In the genomic region with DNA sequence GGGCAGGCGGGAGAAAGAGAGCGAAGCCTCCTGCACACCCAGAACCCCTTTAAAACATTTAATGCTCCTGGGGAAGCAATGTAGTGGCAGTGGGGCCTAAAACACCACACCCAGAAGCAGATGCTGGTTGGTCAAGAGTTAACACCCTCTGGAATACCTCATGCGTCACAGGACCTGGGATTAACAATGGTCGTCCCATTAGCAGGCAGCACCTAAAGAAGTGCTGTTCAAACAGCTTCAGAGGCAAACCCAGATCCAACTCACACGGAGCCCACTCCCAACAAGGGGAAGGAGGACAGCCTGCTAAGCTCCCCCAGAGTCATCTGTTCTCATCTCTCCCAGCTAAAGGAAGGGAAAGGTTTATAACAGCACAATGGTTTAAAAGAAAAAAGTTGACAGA, we compare ENCODE assay signal across 23 mouse cellular contexts. TPM values are rescaled to one million over a fixed set of nuclear protein-coding genes. Genes with fewer than 3 reads are reported as not detected.
DNase-seq lines count a peak whose midpoint lies in the region; ATAC-seq and TF ChIP-seq lines count a peak whose summit lies in the region.
"Had no signal": no experiment of that assay in that cellular context is flagged by ENCODE, and none has a peak within 500 bp of the region (broad histone marks: within the 10 kb centered on the region; RNA-seq: fewer than 3 reads in every experiment).

No protein-coding gene starts in this region.

- peak; percentile 58 for DNase-seq in heart, adult 11 months
- no peak for DNase-seq in heart, postnatal 4 days
- no peak for DNase-seq in hindbrain, embryonic 10.5 days (ENCODE audit: low spot score)
- DNase-seq in midbrain, embryonic 10.5 days (ENCODE audit: low spot score): no peak
- DNase-seq in midbrain, postnatal 0 days (ENCODE audit: low spot score): no peak
- DNase-seq in stomach, postnatal 0 days (ENCODE audit: low spot score): peak; percentile 9
- no peak for DNase-seq in retina, embryonic 14.5 days (ENCODE audit: low spot score)
- DNase-seq: adrenal gland, adult 8-10 months; adrenal gland, postnatal 14 days; adrenal gland, postnatal 36 days; cerebellum, adult 11-12 months; cerebellum, adult 2 months; cerebellum, adult 9-10 months; cerebellum, postnatal 10 days; cerebellum, postnatal 25 days; forebrain, postnatal 0 days had no signal

- no peaks in the 10 kb centered on the region for H3K9me3 ChIP-seq in hindbrain, embryonic 10.5 days
- H3K9me3 ChIP-seq in hindbrain, embryonic 16.5 days (ENCODE audit: control insufficient read depth, low read length): no peaks in the 10 kb centered on the region
- no peaks in the 10 kb centered on the region for H3K9me3 ChIP-seq in midbrain, embryonic 10.5 days (replicated peaks)
- H3K9me3 ChIP-seq in midbrain, postnatal 0 days (ENCODE audit: low read length): no peaks in the 10 kb centered on the region
- no peaks in the 10 kb centered on the region for H3K9me3 ChIP-seq in stomach, postnatal 0 days (ENCODE audit: control insufficient read depth, low read length)
- H3K9me3 ChIP-seq: embryonic facial prominence, embryonic 10.5 days; embryonic facial prominence, embryonic 12.5 days; forebrain, embryonic 12.5 days; forebrain, embryonic 15.5 days had no signal

- 49% methylated on average over 5 of the region's 5 CpGs for WGBS in hindbrain, embryonic 10.5 days
- WGBS in hindbrain, embryonic 16.5 days: 49% methylated on average over 5 of the region's 5 CpGs
- WGBS in midbrain, embryonic 10.5 days: 31% methylated on average over 5 of the region's 5 CpGs
- 37% methylated on average over 5 of the region's 5 CpGs for WGBS in midbrain, postnatal 0 days
- WGBS in stomach, postnatal 0 days: 45% methylated on average over 5 of the region's 5 CpGs

- no peak overlapping the region for H3K9ac ChIP-seq in hindbrain, embryonic 16.5 days (ENCODE audit: low read depth, low read length)
- H3K9ac ChIP-seq in midbrain, postnatal 0 days (replicated peaks; ENCODE audit: low read length, poor library complexity, severe bottlenecking): no peak overlapping the region
- no peak overlapping the region for H3K9ac ChIP-seq in stomach, postnatal 0 days (ENCODE audit: low read length)
- H3K9ac ChIP-seq: embryonic facial prominence, embryonic 12.5 days; forebrain, embryonic 12.5 days; forebrain, embryonic 15.5 days; forebrain, postnatal 0 days had no signal

- H3K36me3 ChIP-seq in hindbrain, embryonic 10.5 days: no peaks in the 10 kb centered on the region
- H3K36me3 ChIP-seq in hindbrain, embryonic 16.5 days (ENCODE audit: control insufficient read depth, insufficient read depth, low read length): no peaks in the 10 kb centered on the region
- no peaks in the 10 kb centered on the region for H3K36me3 ChIP-seq in midbrain, embryonic 10.5 days
- no peaks in the 10 kb centered on the region for H3K36me3 ChIP-seq in midbrain, postnatal 0 days (ENCODE audit: insufficient read depth, low read length)
- H3K36me3 ChIP-seq in stomach, postnatal 0 days (ENCODE audit: control insufficient read depth, insufficient read depth, low read length): no peaks in the 10 kb centered on the region
- H3K36me3 ChIP-seq: embryonic facial prominence, embryonic 10.5 days; embryonic facial prominence, embryonic 12.5 days; forebrain, embryonic 12.5 days; forebrain, embryonic 15.5 days had no signal

- ATAC-seq in hindbrain, embryonic 16.5 days: no peak
- ATAC-seq in midbrain, postnatal 0 days (ENCODE audit: low FRiP score): no peak
- no peak for ATAC-seq in stomach, postnatal 0 days (ENCODE audit: low FRiP score, low TSS enrichment)
- ATAC-seq: activated CD4-positive, CD25-positive, alpha-beta regulatory T cell, adult 4 months; forebrain, embryonic 15.5 days; forebrain, postnatal 0 days had no signal

- no peak for TF ChIP-seq CTCF in midbrain, postnatal 0 days (IDR thresholded peaks at IDR 0.05)
- TF ChIP-seq CTCF in stomach, postnatal 0 days (IDR thresholded peaks at IDR 0.05; ENCODE audit: low read depth): no peak

- no peak for TF ChIP-seq EP300 in stomach, postnatal 0 days (optimal IDR thresholded peaks at IDR 0.05)

- no peak overlapping the region for H3K4me3 ChIP-seq in hindbrain, embryonic 10.5 days
- no peak overlapping the region for H3K4me3 ChIP-seq in hindbrain, embryonic 16.5 days (ENCODE audit: low read length)
- H3K4me3 ChIP-seq in midbrain, embryonic 10.5 days: no peak overlapping the region
- no peak overlapping the region for H3K4me3 ChIP-seq in midbrain, postnatal 0 days (ENCODE audit: low read depth, low read length)
- no peak overlapping the region for H3K4me3 ChIP-seq in stomach, postnatal 0 days (ENCODE audit: low read depth, low read length)
- H3K4me3 ChIP-seq: embryonic facial prominence, embryonic 10.5 days; embryonic facial prominence, embryonic 12.5 days; forebrain, embryonic 12.5 days; forebrain, embryonic 15.5 days had no signal

- H3K27ac ChIP-seq in hindbrain, embryonic 10.5 days: peak overlapping the region; percentile 42; the same call in 1 of the 2 replicates
- H3K27ac ChIP-seq in hindbrain, embryonic 16.5 days (ENCODE audit: low read depth, low read length): no peak overlapping the region
- peak overlapping the region; percentile 19; the same call in 1 of the 2 replicates for H3K27ac ChIP-seq in midbrain, embryonic 10.5 days (replicated peaks)
- H3K27ac ChIP-seq in midbrain, postnatal 0 days (ENCODE audit: low read depth, low read length): no peak overlapping the region
- H3K27ac ChIP-seq in stomach, postnatal 0 days (replicated peaks): no peak overlapping the region
- H3K27ac ChIP-seq: embryonic facial prominence, embryonic 10.5 days; embryonic facial prominence, embryonic 12.5 days; forebrain, embryonic 12.5 days; forebrain, embryonic 15.5 days had no signal

- no peaks in the 10 kb centered on the region for H3K27me3 ChIP-seq in hindbrain, embryonic 10.5 days (ENCODE audit: insufficient read depth, poor library complexity, severe bottlenecking)
- H3K27me3 ChIP-seq in hindbrain, embryonic 16.5 days (replicated peaks; ENCODE audit: control insufficient read depth, insufficient read depth, low read length): no peaks in the 10 kb centered on the region; the same call in 1 of the 2 replicates
- H3K27me3 ChIP-seq in midbrain, embryonic 10.5 days (ENCODE audit: low read depth, poor library complexity, severe bottlenecking): peaks cover 45% of the 10 kb centered on the region
- no peaks in the 10 kb centered on the region for H3K27me3 ChIP-seq in midbrain, postnatal 0 days (ENCODE audit: insufficient read depth, low read length)
- no peaks in the 10 kb centered on the region for H3K27me3 ChIP-seq in stomach, postnatal 0 days (ENCODE audit: control insufficient read depth, insufficient read depth, low read length)
- H3K27me3 ChIP-seq: embryonic facial prominence, embryonic 12.5 days; forebrain, embryonic 15.5 days had no signal

- no peak overlapping the region for H3K4me2 ChIP-seq in hindbrain, embryonic 16.5 days (ENCODE audit: low read length)
- H3K4me2 ChIP-seq in midbrain, postnatal 0 days (ENCODE audit: low read depth, low read length, poor library complexity, severe bottlenecking): no peak overlapping the region
- no peak overlapping the region for H3K4me2 ChIP-seq in stomach, postnatal 0 days (replicated peaks; ENCODE audit: low read depth)
- H3K4me2 ChIP-seq: embryonic facial prominence, embryonic 12.5 days; forebrain, embryonic 12.5 days; forebrain, embryonic 15.5 days had no signal

- H3K4me1 ChIP-seq in hindbrain, embryonic 10.5 days (replicated peaks): peaks cover 39% of the 10 kb centered on the region
- H3K4me1 ChIP-seq in hindbrain, embryonic 16.5 days (ENCODE audit: control insufficient read depth, insufficient read depth, low read depth, low read length): peaks cover 7% of the 10 kb centered on the region
- peaks cover 44% of the 10 kb centered on the region for H3K4me1 ChIP-seq in midbrain, embryonic 10.5 days
- H3K4me1 ChIP-seq in midbrain, postnatal 0 days (ENCODE audit: insufficient read depth, low read length): peaks cover 8% of the 10 kb centered on the region; the same call in 1 of the 2 replicates
- H3K4me1 ChIP-seq in stomach, postnatal 0 days (replicated peaks; ENCODE audit: control insufficient read depth, insufficient read depth): no peaks in the 10 kb centered on the region

RNA-seq across cellular contexts. Expression of a gene that starts 48.1 kb away (rescaled TPM):
- total RNA-seq in heart, postnatal 4 days (2021): under 1 TPM in 1 of 2 experiments, not detected in 1; 0.23 TPM
- polyA plus RNA-seq in hindbrain, embryonic 10.5 days (2016; fragmentation: Nextera tagmentation; extraction: Ambion mirVana): 3.1 and 3.2 TPM in 2 replicates
- polyA plus RNA-seq in hindbrain, embryonic 16.5 days (2015; fragmentation: Nextera tagmentation; extraction: Ambion mirVana): 4.1 TPM in 2 replicates
- 2.1 and 3.0 TPM in 2 replicates for polyA plus RNA-seq in midbrain, embryonic 10.5 days (2016; fragmentation: Nextera tagmentation; extraction: Ambion mirVana)
- total RNA-seq in midbrain, postnatal 0 days (2014; rRNA removed): 1.2 and 1.3 TPM in 2 replicates
- polyA plus RNA-seq in midbrain, postnatal 0 days (2015; fragmentation: Nextera tagmentation; extraction: Ambion mirVana): 5.7 and 6.1 TPM in 2 replicates
- polyA plus RNA-seq in stomach, postnatal 0 days (2015; fragmentation: Nextera tagmentation; extraction: Ambion mirVana): 0.07 and 0.17 TPM in 2 replicates
- total RNA-seq: MEL had no signal
- polyA plus RNA-seq: activated CD4-positive, CD25-positive, alpha-beta regulatory T cell, adult 4 months had no signal

Comparison
In these comparisons a context has a peak if more than half of its experiments do, and no peak if none do; other contexts are left out.
1. DNase-seq: peak in heart, adult 11 months (single experiment) and stomach, postnatal 0 days (single experiment); none in heart, postnatal 4 days (single experiment), hindbrain, embryonic 10.5 days (single experiment), midbrain, embryonic 10.5 days (single experiment), midbrain, postnatal 0 days (single experiment) and retina, embryonic 14.5 days (single experiment).
2. H3K27ac ChIP-seq: peak in hindbrain, embryonic 10.5 days (single experiment) and midbrain, embryonic 10.5 days (single experiment); none in hindbrain, embryonic 16.5 days (single experiment), midbrain, postnatal 0 days (single experiment) and stomach, postnatal 0 days (single experiment).